Mouse (Mus musculus): ENCODE data around the gene Rtn4. TPM values are rescaled to one million over a fixed set of nuclear protein-coding genes. Genes with fewer than 3 reads are reported as not detected.

The Rtn4 gene
- polyA plus RNA-seq, 1 experiment from 2014 or later: 63.3 TPM

DNA sequence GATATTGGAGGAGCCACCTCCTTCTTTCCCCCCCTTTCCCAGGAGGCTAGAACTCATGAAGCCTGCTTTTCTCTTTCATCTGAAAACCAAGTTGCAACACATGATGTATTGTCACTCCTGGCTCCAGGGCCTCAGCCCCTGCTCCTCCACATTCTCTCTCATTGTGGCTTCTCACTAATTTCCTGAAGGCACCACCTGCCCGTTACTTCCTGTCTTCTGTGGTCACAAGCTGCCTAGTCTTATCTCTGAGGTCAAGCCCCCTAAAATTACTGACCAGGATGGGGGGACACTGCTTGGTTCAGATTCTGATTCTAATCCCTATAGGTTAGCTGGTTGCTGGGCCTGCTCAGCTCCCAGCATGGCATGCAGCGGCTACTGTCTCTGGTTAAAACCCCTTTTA is 82.0 kb downstream of the Rtn4 start:
- no peak overlapping the region for H3K27ac ChIP-seq (replicated peaks)
- no peak for DNase-seq (ENCODE audit: low spot score)
- no peak overlapping the region for H3K4me3 ChIP-seq
- H3K9me3 ChIP-seq: no peaks in the 10 kb centered on the region
- H3K36me3 ChIP-seq (replicated peaks): no peaks in the 10 kb centered on the region
- H3K27me3 ChIP-seq (replicated peaks; ENCODE audit: low read depth, poor library complexity, severe bottlenecking): no peaks in the 10 kb centered on the region; the same call in 1 of the 2 replicates
- H3K4me1 ChIP-seq: peaks cover 4% of the 10 kb centered on the region
- WGBS: 51% methylated on average over 2 of the region's 2 CpGs

DNA sequence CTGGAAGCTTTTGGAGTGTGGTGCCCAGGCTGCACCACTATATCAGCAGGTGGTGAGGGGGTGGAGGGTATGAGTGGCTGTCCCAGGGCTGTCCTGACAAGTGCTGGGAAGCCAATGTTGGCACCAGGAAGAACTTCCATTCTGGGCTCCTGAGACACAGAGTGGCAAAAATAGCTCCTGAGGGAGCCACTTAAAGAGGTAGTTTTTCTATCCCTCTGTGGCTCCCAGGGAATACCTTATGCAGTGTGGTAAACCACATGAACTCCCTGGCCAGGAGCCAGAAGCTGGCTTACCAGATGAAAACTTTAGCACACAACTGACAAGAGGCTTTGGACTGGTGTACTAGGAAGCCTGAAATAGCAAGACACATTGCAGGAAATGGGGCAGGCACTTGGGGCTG is 85.2 kb downstream of the Rtn4 start:
- no peaks in the 10 kb centered on the region for H3K9me3 ChIP-seq
- H3K27me3 ChIP-seq (replicated peaks; ENCODE audit: low read depth, poor library complexity, severe bottlenecking): no peaks in the 10 kb centered on the region
- no peaks in the 10 kb centered on the region for H3K36me3 ChIP-seq (replicated peaks)
- no peak overlapping the region for H3K4me3 ChIP-seq
- no peak for DNase-seq (ENCODE audit: low spot score)
- no peak overlapping the region for H3K27ac ChIP-seq (replicated peaks)
- peaks cover 4% of the 10 kb centered on the region for H3K4me1 ChIP-seq

DNA sequence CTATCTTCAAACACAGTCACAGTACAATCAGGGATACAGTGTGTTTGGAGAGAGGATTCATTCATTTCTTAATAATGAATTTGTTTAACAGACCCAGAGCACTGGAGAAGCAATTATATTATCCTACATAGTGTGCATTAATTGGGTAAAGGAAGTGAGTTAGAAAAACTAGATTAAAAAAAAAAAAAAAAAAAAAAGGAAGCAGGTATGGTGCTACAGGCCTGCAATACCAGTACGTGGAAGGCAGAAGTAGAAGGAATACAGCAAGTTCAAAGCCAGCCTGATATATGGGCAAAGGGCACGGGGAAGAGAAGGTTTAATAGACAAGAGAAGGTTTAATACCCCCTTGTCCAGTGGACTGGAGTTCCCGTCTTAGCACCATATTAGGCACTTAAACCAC is 86.2 kb downstream of the Rtn4 start:
- Histone ChIP-seq H3K4me1 (peaks cover 4% of the 10 kb centered on the region), H3K27ac (replicated peaks) (no peak overlapping the region), H3K27me3 (replicated peaks; ENCODE audit: low read depth, poor library complexity, severe bottlenecking) (no peaks in the 10 kb centered on the region), H3K9me3 (no peaks in the 10 kb centered on the region), H3K4me3 (no peak overlapping the region), H3K36me3 (replicated peaks) (no peaks in the 10 kb centered on the region)
- 65% methylated on average over 3 of the region's 3 CpGs for WGBS
- no peak for DNase-seq (ENCODE audit: low spot score)

DNA sequence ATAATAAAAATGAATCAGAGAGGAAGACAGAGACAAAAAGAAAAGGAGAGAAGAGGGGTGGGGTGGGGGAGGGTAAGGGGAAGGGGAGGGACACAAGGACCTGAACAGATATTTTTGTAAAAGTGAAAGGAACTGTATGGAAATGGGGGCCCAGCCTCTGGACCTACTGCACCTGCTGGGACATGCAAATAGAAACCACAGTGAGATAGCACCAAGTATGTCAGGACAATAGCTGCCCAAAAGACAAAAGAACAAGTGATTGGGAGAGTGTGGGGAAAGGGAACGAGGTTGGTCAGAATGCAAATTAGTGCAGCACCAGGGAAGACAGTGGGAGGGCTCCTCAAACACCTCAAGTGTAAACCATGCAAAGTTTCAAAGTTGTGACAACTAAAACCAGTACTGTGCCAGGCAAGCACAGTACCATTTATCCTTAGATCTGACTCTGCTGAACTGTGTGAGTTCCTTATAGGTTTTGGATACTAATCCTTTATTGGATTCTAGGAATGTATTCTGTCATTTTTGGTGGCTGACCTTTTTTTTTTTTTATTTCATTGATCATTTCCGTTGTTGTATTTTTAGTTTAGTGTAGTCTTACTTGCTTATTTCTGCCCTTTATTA is 86.8 kb downstream of the Rtn4 start:
- Histone ChIP-seq H3K36me3 (replicated peaks) (no peaks in the 10 kb centered on the region), H3K4me1 (peaks cover 2% of the 10 kb centered on the region), H3K9me3 (no peaks in the 10 kb centered on the region), H3K27ac (replicated peaks) (no peak overlapping the region), H3K27me3 (replicated peaks; ENCODE audit: low read depth, poor library complexity, severe bottlenecking) (no peaks in the 10 kb centered on the region), H3K4me3 (no peak overlapping the region)
- DNase-seq (ENCODE audit: low spot score): no peak
- 32% methylated on average over 2 of the region's 2 CpGs for WGBS

DNA sequence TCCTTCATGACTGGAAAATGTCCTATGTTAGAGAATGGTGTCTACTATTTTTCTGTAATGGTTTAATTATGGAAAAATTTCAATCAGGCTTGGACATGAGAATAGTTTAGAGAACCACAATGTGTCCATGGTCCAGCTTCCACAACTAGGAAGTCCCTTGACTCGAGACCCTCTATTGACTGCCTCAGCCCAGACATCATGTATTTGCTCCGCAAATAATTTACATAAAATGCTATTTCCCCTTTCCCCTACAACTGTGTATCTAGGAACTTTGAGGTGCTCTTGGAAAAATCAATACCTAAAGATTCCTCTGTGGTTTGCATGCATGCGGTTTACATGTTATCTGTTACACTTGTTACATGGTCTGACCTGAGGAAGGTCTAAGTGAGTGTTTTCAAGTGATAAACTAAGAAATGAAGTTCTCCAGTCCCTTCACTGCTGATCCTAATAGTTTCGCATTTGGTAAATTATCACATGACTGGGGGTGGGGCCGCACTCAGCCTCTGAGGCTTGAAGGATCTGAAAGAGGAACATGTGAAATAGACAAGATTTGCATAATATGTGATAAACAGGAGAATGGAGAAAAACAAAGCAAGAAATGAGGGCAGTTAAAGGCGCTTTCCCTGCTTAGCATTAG is 94.0 kb downstream of the Rtn4 start:
- Histone ChIP-seq H3K9me3 (no peaks in the 10 kb centered on the region), H3K27ac (replicated peaks) (no peak overlapping the region), H3K36me3 (replicated peaks) (no peaks in the 10 kb centered on the region), H3K4me1 (no peaks in the 10 kb centered on the region), H3K27me3 (replicated peaks; ENCODE audit: low read depth, poor library complexity, severe bottlenecking) (no peaks in the 10 kb centered on the region), H3K4me3 (no peak overlapping the region)
- no peak for DNase-seq (ENCODE audit: low spot score)
- 88% methylated on average over 6 of the region's 6 CpGs for WGBS

DNA sequence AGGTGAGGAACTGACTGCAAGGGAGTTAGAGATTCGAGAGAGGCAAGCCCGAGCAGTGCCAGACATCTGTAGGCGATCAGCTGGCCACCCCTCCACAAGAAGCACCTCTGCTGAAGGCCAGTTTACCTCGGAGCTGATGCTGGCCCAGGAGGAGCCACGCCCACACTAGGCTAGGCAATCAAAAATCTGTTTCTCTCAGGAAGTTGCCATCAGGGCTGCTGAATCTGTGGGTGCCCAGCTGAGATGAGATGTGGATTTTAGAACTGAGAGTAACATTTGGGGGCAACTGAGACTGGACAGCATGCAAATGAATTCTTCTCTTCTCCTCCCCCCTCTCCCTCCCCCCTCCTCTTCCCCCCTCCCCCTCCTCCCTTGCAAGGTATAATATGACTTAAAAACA is 94.7 kb downstream of the Rtn4 start:
- H3K9me3 ChIP-seq: no peaks in the 10 kb centered on the region
- no peak overlapping the region for H3K4me3 ChIP-seq
- DNase-seq (ENCODE audit: low spot score): no peak
- 21% methylated on average over 5 of the region's 5 CpGs for WGBS
- H3K36me3 ChIP-seq (replicated peaks): no peaks in the 10 kb centered on the region
- no peaks in the 10 kb centered on the region for H3K27me3 ChIP-seq (replicated peaks; ENCODE audit: low read depth, poor library complexity, severe bottlenecking)
- no peaks in the 10 kb centered on the region for H3K4me1 ChIP-seq
- no peak overlapping the region for H3K27ac ChIP-seq (replicated peaks)

DNA sequence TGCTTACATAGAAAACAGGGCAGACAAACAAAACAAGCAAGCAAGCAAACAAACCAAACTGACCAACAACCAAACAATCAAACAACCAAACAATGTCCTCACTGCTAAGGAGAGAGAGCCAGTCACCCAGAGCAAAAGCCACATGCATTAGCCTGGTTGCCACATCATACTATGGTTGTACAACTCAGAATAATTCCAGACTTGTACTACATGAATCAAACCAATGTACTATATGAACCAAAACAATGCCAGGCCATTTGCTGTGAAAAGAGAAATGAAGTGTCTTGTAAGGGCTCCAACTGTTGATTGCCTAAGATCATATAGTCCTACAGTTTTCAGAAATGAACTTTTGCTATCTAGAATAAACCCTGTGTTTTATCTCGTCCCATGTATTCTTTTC is 95.8 kb downstream of the Rtn4 start:
- Histone ChIP-seq H3K9me3 (no peaks in the 10 kb centered on the region), H3K4me1 (no peaks in the 10 kb centered on the region), H3K27me3 (replicated peaks; ENCODE audit: low read depth, poor library complexity, severe bottlenecking) (no peaks in the 10 kb centered on the region), H3K36me3 (replicated peaks) (no peaks in the 10 kb centered on the region), H3K4me3 (no peak overlapping the region), H3K27ac (replicated peaks) (no peak overlapping the region)
- WGBS: 77% methylated on average over 1 of the region's 1 CpGs
- DNase-seq (ENCODE audit: low spot score): no peak

DNA sequence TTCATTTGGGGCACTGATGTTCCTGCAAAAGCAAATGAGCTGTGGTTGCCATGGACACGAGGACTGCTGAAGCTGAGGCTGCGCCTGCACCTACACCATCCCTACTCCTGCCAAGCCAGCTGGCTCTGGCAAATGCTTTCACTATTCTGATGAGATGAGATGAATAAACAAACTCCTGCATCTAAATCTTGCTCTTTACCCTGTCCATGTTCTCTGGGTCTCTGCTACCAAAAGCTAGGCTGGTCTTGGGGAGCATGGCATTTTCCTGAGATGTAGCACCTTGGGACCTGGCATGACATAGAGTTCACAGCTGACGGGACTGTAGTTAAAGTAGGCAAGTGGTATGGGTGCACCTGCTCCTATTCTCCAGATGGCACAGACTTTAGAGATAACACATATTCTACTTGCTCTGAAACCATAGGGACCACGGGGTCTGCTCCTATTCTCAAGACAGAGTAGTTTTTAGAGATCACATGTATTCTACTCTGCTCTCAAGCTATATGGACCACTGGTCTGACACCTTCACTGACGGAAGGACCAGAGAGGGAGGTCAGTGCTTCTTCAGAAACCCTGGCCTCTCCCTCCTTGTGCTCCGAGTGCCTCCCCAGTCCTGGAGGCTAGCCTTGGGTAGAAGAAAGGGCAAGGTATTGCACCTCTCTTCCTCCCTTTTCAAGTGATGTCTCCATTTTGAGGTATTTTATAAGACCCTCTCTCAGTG is 96.3 kb downstream of the Rtn4 start:
- WGBS: 77% methylated on average over 6 of the region's 6 CpGs
- H3K27me3 ChIP-seq (replicated peaks; ENCODE audit: low read depth, poor library complexity, severe bottlenecking): no peaks in the 10 kb centered on the region
- no peak overlapping the region for H3K27ac ChIP-seq (replicated peaks)
- no peaks in the 10 kb centered on the region for H3K9me3 ChIP-seq
- no peak overlapping the region for H3K4me3 ChIP-seq
- DNase-seq (ENCODE audit: low spot score): no peak
- H3K4me1 ChIP-seq: no peaks in the 10 kb centered on the region
- H3K36me3 ChIP-seq (replicated peaks): no peaks in the 10 kb centered on the region

DNA sequence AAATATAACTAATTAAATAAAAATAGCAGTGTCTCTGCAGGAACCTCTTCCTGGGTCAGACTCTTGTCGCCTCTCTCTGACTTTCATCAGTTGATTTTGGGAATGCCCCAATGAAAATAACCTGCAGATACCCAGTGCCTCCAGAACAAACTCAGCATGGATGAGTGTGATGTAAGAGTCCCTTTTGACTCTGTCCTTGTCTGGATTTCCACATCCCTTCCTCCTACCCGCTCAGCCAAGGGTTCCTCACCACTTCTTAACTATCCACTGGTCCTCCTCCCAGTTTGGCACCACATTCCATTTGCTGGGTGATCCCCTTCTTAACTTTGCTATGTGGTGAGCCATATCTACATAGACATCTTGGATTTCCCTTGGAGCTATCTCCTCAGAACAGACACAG is 98.0 kb downstream of the Rtn4 start:
- Histone ChIP-seq H3K4me3 (no peak overlapping the region), H3K27me3 (replicated peaks; ENCODE audit: low read depth, poor library complexity, severe bottlenecking) (no peaks in the 10 kb centered on the region), H3K9me3 (no peaks in the 10 kb centered on the region), H3K4me1 (no peaks in the 10 kb centered on the region), H3K36me3 (replicated peaks) (no peaks in the 10 kb centered on the region), H3K27ac (replicated peaks) (no peak overlapping the region)
- 86% methylated on average over 2 of the region's 2 CpGs for WGBS
- DNase-seq (ENCODE audit: low spot score): no peak

Other genes starting within 250 kb of the Rtn4 start
- 16.9 and 20.7 TPM in 2 replicates for gene Prorsd1, start 177.9 kb upstream of the Rtn4 start, polyA plus RNA-seq (2016; fragmentation: Nextera tagmentation; extraction: Ambion mirVana)
- 45.8 and 49.5 TPM in 2 replicates for gene Mtif2, start 166.5 kb upstream of the Rtn4 start, polyA plus RNA-seq (2016; fragmentation: Nextera tagmentation; extraction: Ambion mirVana)
- 0.25 and 0.28 TPM in 2 replicates for gene Clhc1, start 145.0 kb upstream of the Rtn4 start, polyA plus RNA-seq (2016; fragmentation: Nextera tagmentation; extraction: Ambion mirVana)
- 1,084 and 1,105 TPM in 2 replicates for gene Rps27a, start 144.8 kb upstream of the Rtn4 start, polyA plus RNA-seq (2016; fragmentation: Nextera tagmentation; extraction: Ambion mirVana)
- gene 4931440F15Rik, start 132.7 kb downstream of the Rtn4 start, polyA plus RNA-seq (2016; fragmentation: Nextera tagmentation; extraction: Ambion mirVana): 0.15 TPM in 2 replicates